Mouse (Mus musculus) embryonic facial prominence, embryonic 10.5 days (tissue): ENCODE results near the gene 1700023F06Rik. TPM values are rescaled to one million over a fixed set of nuclear protein-coding genes. Genes with fewer than 3 reads are reported as not detected.

Experiments
- DNase-seq: peaks from one replicate; pipeline ENCODE4 v3.0.0-alpha.2; 2017; ENCODE audit warnings: low spot score
- H3K27ac ChIP-seq: fragments of 300-500 bp; sonication (generic); replicated peaks from 2 replicates; pipeline ENCODE4 v1.5.1; 2016; ENCODE audit warnings: mild to moderate bottlenecking
- H3K27me3 ChIP-seq: fragments of 300-500 bp; sonication (generic); replicated peaks from 2 replicates; pipeline ENCODE4 v1.6.1; 2016; ENCODE audit warnings: low read depth, mild to moderate bottlenecking; ENCODE audit not compliant: poor library complexity, severe bottlenecking
- H3K36me3 ChIP-seq: fragments of 300-500 bp; sonication (generic); replicated peaks from 2 replicates; pipeline ENCODE4 v1.6.1; 2016; ENCODE audit warnings: mild to moderate bottlenecking, moderate library complexity
- H3K4me1 ChIP-seq: fragments of 300-500 bp; sonication (generic); 2 replicates; pipeline ENCODE4 v1.6.1; 2016
- H3K4me3 ChIP-seq: fragments of 300-500 bp; sonication (generic); 2 replicates; pipeline ENCODE4 v1.5.1; 2016; ENCODE audit warnings: mild to moderate bottlenecking, moderate library complexity
- H3K9me3 ChIP-seq: fragments of 300-500 bp; sonication (generic); 2 replicates; pipeline ENCODE4 v1.6.1; 2016; ENCODE audit warnings: mild to moderate bottlenecking
- WGBS: fragments of 180-500 bp; shearing (Covaris S2); methylation state at CpG from one replicate; pipeline ENCODE4 v1.1.7; 2016; 5-methylcytosine and 5-hydroxymethylcytosine counted together
- polyA plus RNA-seq: library from polyadenylated mRNA; unstranded; fragments of >200 nt; fragmentation: Nextera tagmentation; extraction: Ambion mirVana; gene quantifications from 2 replicates; pipeline ENCODE4 v1.2.1, GENCODE M21; 2016

1700023F06Rik gene
- polyA plus RNA-seq, 1 experiment from 2014 or later, result 0.47 TPM

DNA sequence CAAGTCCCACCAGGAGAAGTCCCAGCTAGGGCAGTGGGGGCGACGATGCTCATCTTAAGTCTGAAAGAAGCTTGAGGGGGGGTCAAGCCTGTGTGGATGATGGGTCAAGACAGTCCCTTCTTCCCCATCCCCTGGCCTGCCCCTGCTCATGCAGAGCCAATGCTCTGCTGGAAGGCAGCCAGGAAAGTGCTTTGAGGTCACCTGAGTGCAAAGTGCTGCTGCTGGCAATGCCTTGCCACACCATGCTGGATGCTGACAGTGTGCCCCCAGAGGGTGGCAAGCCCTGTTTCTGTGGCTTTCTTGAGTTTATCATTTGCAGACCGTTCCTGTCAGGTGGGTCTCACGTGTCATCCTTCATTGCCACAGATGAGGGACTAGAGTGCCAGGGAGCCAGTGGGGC, 11.6 kb upstream of the 1700023F06Rik start:
- H3K27me3 ChIP-seq, result peaks cover 49% of the 10 kb centered on the region
- no peaks in the 10 kb centered on the region for H3K9me3 ChIP-seq
- peaks cover 53% of the 10 kb centered on the region for H3K36me3 ChIP-seq
- no peak overlapping the region for H3K27ac ChIP-seq
- H3K4me3 ChIP-seq, result no peak overlapping the region
- WGBS, result 82% methylated on average over 4 of the region's 4 CpGs
- no peak for DNase-seq
- H3K4me1 ChIP-seq, result peaks cover 27% of the 10 kb centered on the region

DNA sequence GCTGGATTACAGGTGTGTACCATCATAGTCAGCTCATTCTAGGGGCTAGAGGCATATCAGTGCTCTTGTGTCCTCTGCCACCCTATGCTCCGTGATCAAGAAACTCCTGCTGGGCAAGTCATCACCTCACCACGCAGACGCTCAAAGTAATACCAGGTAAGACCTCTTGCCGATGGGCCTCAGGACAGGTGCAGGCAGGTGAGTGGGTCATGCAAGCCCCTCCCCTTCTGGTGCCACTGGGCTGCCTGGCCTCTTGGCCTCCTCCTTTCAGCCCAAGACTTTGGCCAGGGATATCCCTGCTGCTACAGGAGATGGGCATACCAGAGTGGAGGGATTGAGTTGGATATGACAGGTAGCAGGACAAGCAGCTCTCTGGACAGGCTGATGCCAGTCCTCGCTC, 10.9 kb upstream of the 1700023F06Rik start:
- peaks cover 46% of the 10 kb centered on the region for H3K36me3 ChIP-seq
- H3K27ac ChIP-seq, result no peak overlapping the region
- DNase-seq, result no peak
- H3K9me3 ChIP-seq, result no peaks in the 10 kb centered on the region
- H3K27me3 ChIP-seq, result peaks cover 49% of the 10 kb centered on the region
- H3K4me3 ChIP-seq, result no peak overlapping the region
- peaks cover 20% of the 10 kb centered on the region for H3K4me1 ChIP-seq
- WGBS, result 86% methylated on average over 5 of the region's 5 CpGs

DNA sequence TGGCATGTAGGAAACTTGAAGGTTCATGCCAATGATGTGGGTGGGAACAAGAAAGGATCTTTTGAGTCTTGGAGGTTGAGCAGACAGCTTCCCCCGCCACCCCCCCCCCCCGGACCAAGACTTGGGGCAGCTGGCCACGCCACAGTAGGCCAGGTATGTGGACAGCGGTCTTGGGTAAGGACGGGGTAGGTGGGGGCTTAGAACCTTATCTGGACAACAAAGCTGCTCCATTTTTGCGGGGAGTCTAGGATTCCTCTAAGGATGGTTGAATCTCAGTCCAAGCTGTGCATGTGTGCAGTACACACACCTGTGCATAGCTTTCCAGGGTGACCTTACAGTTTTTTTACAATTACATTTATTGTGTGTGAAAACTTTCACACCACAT, 10.2 kb upstream of the 1700023F06Rik start:
- Histone ChIP-seq H3K27ac (peak overlapping the region; percentile 73; the same call in 1 of the 2 replicates), H3K4me1 (peaks cover 14% of the 10 kb centered on the region), H3K36me3 (peaks cover 38% of the 10 kb centered on the region), H3K27me3 (peaks cover 49% of the 10 kb centered on the region), H3K9me3 (peaks cover 3% of the 10 kb centered on the region; the same call in 1 of the 2 replicates), H3K4me3 (peak overlapping the region; percentile 66)
- 18% methylated on average over 6 of the region's 6 CpGs for WGBS
- DNase-seq, result no peak

DNA sequence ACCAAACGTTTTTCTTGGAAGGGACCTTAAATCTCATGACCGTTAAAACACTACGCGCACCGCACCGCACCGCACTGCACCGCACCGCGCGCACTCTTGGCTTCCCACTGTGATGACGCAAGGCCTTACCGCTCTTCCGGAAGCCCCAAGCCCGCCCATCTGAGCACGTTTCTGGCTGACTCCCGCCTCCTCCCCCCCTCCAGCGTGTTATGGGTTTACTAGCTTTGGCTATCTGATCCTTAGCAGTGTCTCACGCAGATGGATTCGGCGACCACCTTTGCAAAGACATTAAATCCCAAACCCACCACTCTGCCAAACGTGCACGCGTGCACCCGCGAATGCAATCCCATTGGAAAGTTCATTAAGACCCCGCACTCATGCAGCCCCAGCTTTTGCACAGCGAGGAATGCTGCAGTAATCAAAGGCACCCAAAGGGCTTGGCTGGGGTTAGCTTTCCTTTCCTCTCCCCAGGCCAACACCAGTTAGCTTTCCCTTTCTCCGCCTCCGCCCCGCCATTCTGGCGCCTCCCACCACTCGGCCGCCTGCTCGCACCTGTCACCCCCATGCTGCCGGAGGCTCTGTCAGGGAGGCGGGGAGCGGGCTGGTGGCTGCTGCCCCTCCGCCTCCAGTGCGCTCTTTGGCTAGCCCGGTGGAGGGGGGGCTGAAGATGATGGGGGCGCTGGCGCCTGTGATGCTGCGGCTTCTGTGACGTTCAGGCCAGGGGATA, 9.6 kb upstream of the 1700023F06Rik start, which contains the start of gene Spata32:
Gene Spata32, minus strand, starts transcription at position 643 of the 727 bp plus-strand sequence.
- H3K27me3 ChIP-seq, result peaks cover 49% of the 10 kb centered on the region
- peaks cover 33% of the 10 kb centered on the region for H3K36me3 ChIP-seq
- peak within 1 kb of the TSS; percentile 73 for H3K27ac ChIP-seq
- WGBS, result 1% methylated on average over 45 of the region's 45 CpGs
- H3K4me1 ChIP-seq, result peaks cover 14% of the 10 kb centered on the region
- H3K4me3 ChIP-seq, result peak within 1 kb of the TSS; percentile 66
- H3K9me3 ChIP-seq, result peaks cover 7% of the 10 kb centered on the region; the same call in 1 of the 2 replicates
- peak; percentile 75 for DNase-seq

DNA sequence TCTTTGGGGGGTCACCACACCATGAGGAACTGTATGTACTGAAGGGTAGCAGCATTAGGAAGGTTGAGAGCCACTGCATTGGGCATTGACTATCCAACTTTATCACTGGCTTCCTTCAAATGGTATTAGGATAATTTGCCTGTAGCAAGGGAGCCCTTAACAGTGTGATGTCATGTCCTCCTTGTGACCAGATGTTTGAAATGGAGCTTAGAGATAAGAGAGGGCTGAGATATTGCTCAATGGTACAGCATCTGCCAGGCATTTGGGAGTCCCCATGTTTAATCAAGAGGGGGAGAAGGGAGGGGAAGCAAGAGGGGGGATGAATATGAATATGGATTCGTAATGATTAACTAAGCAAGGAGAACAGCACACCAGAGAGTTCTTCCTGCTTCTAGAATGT, 7.0 kb upstream of the 1700023F06Rik start:
- Histone ChIP-seq H3K27ac (no peak overlapping the region), H3K4me1 (peaks cover 14% of the 10 kb centered on the region), H3K36me3 (peaks cover 13% of the 10 kb centered on the region), H3K4me3 (no peak overlapping the region), H3K9me3 (peaks cover 7% of the 10 kb centered on the region; the same call in 1 of the 2 replicates), H3K27me3 (peaks cover 42% of the 10 kb centered on the region)
- 88% methylated on average over 1 of the region's 1 CpGs for WGBS
- DNase-seq, result no peak

DNA sequence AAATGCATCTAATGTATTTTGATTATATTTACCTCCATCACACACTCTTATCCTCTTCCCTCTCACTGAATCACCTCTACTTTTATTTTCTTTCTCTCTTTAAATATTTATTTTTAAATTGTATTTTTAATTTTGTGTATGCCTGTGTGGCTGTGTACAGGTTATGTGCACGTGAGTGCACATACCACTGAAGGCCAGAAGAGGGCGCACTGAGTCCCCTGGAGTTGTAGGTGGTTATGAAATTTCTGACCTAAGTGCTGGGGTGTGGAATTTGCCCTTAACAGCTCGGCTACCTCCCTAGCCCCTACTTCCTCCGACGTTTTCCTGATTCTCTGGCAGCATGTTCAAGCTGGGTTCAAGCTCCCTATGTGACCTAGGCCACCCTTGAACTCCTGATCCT, 5.4 kb upstream of the 1700023F06Rik start:
- peaks cover 14% of the 10 kb centered on the region for H3K4me1 ChIP-seq
- H3K36me3 ChIP-seq, result no peaks in the 10 kb centered on the region
- H3K27ac ChIP-seq, result no peak overlapping the region
- no peak for DNase-seq
- H3K9me3 ChIP-seq, result peaks cover 7% of the 10 kb centered on the region; the same call in 1 of the 2 replicates
- no peak overlapping the region for H3K4me3 ChIP-seq
- 81% methylated on average over 5 of the region's 5 CpGs for WGBS
- H3K27me3 ChIP-seq, result peaks cover 26% of the 10 kb centered on the region

DNA sequence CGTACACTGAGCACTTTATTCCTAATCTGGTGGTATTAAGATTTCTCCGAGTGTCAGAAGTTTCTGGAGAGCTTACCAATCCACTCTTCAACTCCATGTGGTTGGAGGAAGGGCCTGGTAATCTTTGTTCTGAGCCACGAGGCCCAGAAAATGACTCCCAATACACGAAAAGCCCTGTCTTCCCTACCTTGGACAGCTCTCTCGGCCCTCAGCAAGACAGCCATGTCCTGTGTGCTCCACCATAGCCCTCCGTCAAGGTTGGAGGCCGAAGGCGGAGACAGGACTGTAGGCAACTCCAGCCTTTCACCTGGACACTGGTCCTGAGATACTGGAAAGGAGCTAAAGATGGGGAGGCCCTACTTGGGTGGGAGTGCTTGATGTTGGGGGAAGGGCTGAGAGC, 1.9 kb upstream of the 1700023F06Rik start:
- Histone ChIP-seq H3K27ac (no peak overlapping the region), H3K27me3 (no peaks in the 10 kb centered on the region), H3K4me3 (no peak overlapping the region), H3K4me1 (no peaks in the 10 kb centered on the region), H3K36me3 (no peaks in the 10 kb centered on the region), H3K9me3 (peaks cover 7% of the 10 kb centered on the region; the same call in 1 of the 2 replicates)
- 71% methylated on average over 8 of the region's 8 CpGs for WGBS
- no peak for DNase-seq

DNA sequence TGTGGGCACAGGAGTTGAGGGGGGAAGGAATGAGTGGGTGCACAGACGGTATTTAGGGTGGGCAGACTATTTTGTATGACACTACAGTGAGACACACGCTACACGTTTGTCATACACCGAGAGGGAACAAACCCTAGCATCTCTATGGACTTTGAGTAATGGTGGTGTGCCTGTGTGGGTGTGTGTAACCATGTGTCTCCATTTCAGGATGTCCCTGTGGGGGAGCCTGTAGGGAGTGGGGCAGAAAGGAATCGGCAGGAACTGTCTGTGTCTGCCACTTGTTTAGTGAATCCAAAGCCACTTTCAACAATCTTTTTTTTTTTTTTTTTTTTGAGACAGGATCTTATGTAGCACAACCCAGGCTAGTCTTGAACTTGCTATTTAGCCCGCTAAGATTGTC, 2.2 kb downstream of the 1700023F06Rik start:
- no peak for DNase-seq
- Histone ChIP-seq H3K9me3 (no peaks in the 10 kb centered on the region), H3K36me3 (no peaks in the 10 kb centered on the region), H3K27me3 (peaks cover 15% of the 10 kb centered on the region), H3K4me3 (no peak overlapping the region), H3K4me1 (no peaks in the 10 kb centered on the region), H3K27ac (no peak overlapping the region)
- WGBS, result 90% methylated on average over 6 of the region's 6 CpGs

DNA sequence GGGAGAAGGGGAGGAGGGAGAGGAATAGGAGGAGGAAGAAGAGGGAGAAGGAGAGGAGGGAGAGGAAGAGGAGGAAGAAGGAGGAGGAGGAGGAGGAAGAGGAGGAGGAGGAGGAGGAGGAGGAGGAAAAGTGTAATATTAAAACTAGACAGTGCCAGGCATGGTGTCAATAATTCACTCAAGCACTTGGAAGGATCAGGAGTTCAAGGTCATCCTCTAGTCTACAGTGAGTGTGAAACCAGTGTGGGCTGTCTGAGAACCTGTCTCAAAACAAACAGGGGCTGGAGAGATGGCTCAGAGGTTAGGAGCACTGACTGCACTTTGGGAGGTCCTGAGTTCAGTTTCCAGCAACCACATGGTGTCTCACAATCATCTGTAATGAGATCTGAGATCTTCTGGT, 6.0 kb downstream of the 1700023F06Rik start:
- no peaks in the 10 kb centered on the region for H3K36me3 ChIP-seq
- no peak for DNase-seq
- peaks cover 53% of the 10 kb centered on the region for H3K27me3 ChIP-seq
- H3K27ac ChIP-seq, result no peak overlapping the region
- H3K4me1 ChIP-seq, result peaks cover 20% of the 10 kb centered on the region
- H3K9me3 ChIP-seq, result no peaks in the 10 kb centered on the region
- H3K4me3 ChIP-seq, result no peak overlapping the region

DNA sequence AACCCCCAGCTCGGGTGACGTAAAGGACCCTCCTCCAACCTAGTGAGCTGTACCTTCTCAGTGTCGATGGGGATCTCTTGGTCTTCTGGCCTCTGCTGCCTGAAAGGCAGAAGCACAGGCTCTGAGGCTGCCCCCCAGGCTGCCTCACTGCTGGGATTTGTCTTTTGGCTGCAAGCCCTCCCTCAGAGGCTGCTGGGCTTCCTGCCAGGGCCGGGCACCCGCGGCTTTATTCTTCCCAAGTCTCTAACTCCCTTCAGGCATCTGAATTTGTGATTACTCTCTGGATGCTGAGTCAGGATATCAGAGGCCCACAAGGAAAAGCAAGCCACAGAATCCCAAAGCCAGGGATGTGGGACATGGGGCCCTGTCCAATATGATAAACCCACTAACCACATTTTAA, 6.7 kb downstream of the 1700023F06Rik start:
- peaks cover 20% of the 10 kb centered on the region for H3K4me1 ChIP-seq
- H3K9me3 ChIP-seq, result no peaks in the 10 kb centered on the region
- H3K27me3 ChIP-seq, result peaks cover 60% of the 10 kb centered on the region
- 0 out of 2 replicates have a peak overlapping the region, but pooled peaks have one; percentile 10 for H3K27ac ChIP-seq
- no peaks in the 10 kb centered on the region for H3K36me3 ChIP-seq
- WGBS, result 32% methylated on average over 6 of the region's 6 CpGs
- no peak for DNase-seq
- H3K4me3 ChIP-seq, result no peak overlapping the region

DNA sequence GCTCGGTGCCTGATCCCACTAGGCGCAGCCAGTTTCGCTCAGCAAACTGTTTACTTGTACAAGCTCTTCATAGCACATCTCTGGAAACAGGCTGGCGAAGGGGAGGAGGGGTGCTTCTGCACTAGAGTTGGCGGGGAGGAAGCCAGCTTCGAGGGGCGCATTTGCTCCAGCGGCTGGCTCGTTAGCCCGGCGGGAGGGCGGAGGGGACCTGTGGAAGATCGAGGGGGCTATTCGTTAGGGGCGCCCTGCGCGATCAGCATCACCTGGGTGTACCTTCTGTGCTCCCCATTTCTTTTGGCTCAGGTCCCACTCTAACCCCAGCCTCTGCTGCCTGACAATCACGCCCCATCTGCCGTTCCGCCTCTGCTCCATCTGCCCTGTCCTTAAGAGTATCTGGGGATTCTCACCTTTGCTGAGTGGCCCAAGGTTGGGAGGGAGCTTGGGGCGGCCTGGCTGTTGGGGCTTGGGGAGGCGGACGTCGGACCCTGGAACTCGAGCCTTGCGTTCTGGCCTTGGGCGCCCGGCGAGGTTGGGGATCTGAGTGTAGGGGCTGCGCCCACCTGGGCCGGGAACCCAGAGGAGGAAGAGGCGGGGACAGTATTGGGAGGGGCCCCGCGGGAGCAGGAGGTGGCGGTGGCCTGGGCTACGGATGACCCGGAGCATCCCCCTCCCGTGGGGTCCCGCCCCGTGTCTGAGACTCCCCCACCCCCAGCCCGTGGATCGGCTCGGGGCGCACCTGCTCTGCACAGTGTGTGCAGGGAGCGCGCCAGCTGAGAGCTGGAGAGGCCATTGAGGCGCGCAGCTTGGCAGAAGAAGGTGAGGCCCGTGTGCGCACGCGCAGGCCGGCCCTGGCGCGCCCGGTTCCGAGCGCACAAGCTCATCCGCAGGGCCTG, 9.2 kb downstream of the 1700023F06Rik start:
- H3K9me3 ChIP-seq, result no peaks in the 10 kb centered on the region
- DNase-seq, result peak; percentile 68
- 1% methylated on average over 59 of the region's 59 CpGs for WGBS
- H3K27ac ChIP-seq, result peak overlapping the region; percentile 40
- peak overlapping the region; percentile 63 for H3K4me3 ChIP-seq
- H3K36me3 ChIP-seq, result no peaks in the 10 kb centered on the region
- peaks cover 85% of the 10 kb centered on the region for H3K27me3 ChIP-seq
- H3K4me1 ChIP-seq, result peaks cover 20% of the 10 kb centered on the region

DNA sequence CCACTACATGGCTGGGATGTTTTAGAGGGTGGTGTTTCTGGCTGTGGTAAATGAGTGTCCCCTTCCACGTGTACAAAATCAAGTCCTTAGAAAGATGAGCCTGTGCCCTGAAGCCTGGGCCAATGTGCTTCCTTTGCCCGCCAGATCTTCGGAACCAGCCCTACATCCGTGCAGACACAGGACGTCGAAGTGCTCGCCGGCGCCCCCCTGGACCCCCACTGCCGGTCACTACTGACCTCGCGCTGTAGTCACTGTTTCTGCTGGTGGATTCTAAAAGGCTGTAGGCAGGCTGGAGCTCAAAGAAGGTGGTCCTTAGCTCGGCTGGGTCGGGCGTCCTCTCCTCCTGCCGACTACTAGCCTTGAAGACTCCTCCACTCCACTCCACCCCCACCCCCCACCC, 10.0 kb downstream of the 1700023F06Rik start:
- H3K36me3 ChIP-seq, result no peaks in the 10 kb centered on the region
- H3K4me1 ChIP-seq, result peaks cover 23% of the 10 kb centered on the region
- no peak overlapping the region for H3K27ac ChIP-seq
- WGBS, result 3% methylated on average over 16 of the region's 16 CpGs
- peaks cover 94% of the 10 kb centered on the region for H3K27me3 ChIP-seq
- H3K4me3 ChIP-seq, result peak overlapping the region; percentile 63
- no peaks in the 10 kb centered on the region for H3K9me3 ChIP-seq
- DNase-seq, result no peak
